Mouse (Mus musculus): ENCODE measurements around the gene Ythdf2.

GRCm38 (mm10) chr4:132259248-132259647 is 47.1 kb upstream of the Ythdf2 start:
- TF ChIP-seq MYOG (IDR thresholded peaks at IDR 0.05; ENCODE audit: control insufficient read depth, extremely low read depth, insufficient read length) (no peak), MAX (IDR thresholded peaks at IDR 0.05) (no peak), CTCF (IDR thresholded peaks at IDR 0.05; ENCODE audit: control insufficient read depth, insufficient read depth, insufficient read length) (no peak), USF1 (IDR thresholded peaks at IDR 0.05; ENCODE audit: low read depth) (no peak), CEBPB (IDR thresholded peaks at IDR 0.05; ENCODE audit: low read depth) (no peak)

Data from C2C12 (cell line).